Mouse (Mus musculus) layer of hippocampus, postnatal 25 days (tissue): ENCODE results near the gene Wnt4. TPM values are rescaled to one million over a fixed set of nuclear protein-coding genes. Genes with fewer than 3 reads are reported as not detected.

Experiments
- DNase-seq, 2 experiments: peaks; one replicate each; pipeline ENCODE4 v3.0.0; 2022; ENCODE audit warnings: mixed read lengths in 2 of 2, low spot score in 1 of 2; ENCODE audit errors: extremely low spot score in 1 of 2
- total RNA-seq, 2 experiments: library from RNA; stranded (reverse); gene quantifications; 2 replicates each; pipeline ENCODE4 v1.2.3; 2021

The Wnt4 gene
- total RNA-seq, result 1 to 10 TPM; 6.8 to 7.2 TPM

- no peak for DNase-seq
Measured at GRCm38 (mm10) chr4:137277166-137277513, at the start of gene Wnt4. TSS of gene Wnt4 (plus strand) at chr4:137277489.

- DNase-seq, result no peak
Measured at GRCm38 (mm10) chr4:137228566-137229115, 48.6 kb upstream of the Wnt4 start.

- DNase-seq, result peak in 1 of 2 experiments; percentile 19
Measured at GRCm38 (mm10) chr4:137231494-137232470, 45.5 kb upstream of the Wnt4 start.

GRCm38 (mm10) chr4:137233632-137234031, 43.7 kb upstream of the Wnt4 start:
- no peak for DNase-seq

GRCm38 (mm10) chr4:137234444-137234843, 42.8 kb upstream of the Wnt4 start:
- no peak for DNase-seq

- DNase-seq, result no peak
Measured at GRCm38 (mm10) chr4:137235368-137235767, 41.9 kb upstream of the Wnt4 start.

- no peak for DNase-seq
Measured at GRCm38 (mm10) chr4:137244883-137245282, 32.4 kb upstream of the Wnt4 start.

GRCm38 (mm10) chr4:137250333-137250732, 27.0 kb upstream of the Wnt4 start:
- no peak for DNase-seq

- no peak for DNase-seq
Measured at GRCm38 (mm10) chr4:137250849-137251248, 26.4 kb upstream of the Wnt4 start.

- no peak for DNase-seq
Measured at GRCm38 (mm10) chr4:137253601-137254000, 23.7 kb upstream of the Wnt4 start.

- DNase-seq, result no peak
Measured at GRCm38 (mm10) chr4:137254206-137254976, 22.9 kb upstream of the Wnt4 start.

- no peak for DNase-seq
Measured at GRCm38 (mm10) chr4:137255568-137255967, 21.7 kb upstream of the Wnt4 start.

- no peak for DNase-seq
Measured at GRCm38 (mm10) chr4:137261826-137262225, 15.5 kb upstream of the Wnt4 start.

GRCm38 (mm10) chr4:137264066-137264465, 13.2 kb upstream of the Wnt4 start:
- DNase-seq, result no peak

- no peak for DNase-seq
Measured at GRCm38 (mm10) chr4:137265116-137265515, 12.2 kb upstream of the Wnt4 start.

- DNase-seq, result no peak
Measured at GRCm38 (mm10) chr4:137268541-137268940, 8.7 kb upstream of the Wnt4 start.

- DNase-seq, result no peak
Measured at GRCm38 (mm10) chr4:137271856-137272255, 5.4 kb upstream of the Wnt4 start.

GRCm38 (mm10) chr4:137274304-137274703, 3.0 kb upstream of the Wnt4 start:
- no peak for DNase-seq

GRCm38 (mm10) chr4:137276443-137277165, 685 bp upstream of the Wnt4 start:
- DNase-seq, result no peak

GRCm38 (mm10) chr4:137277600-137278143, 383 bp downstream of the Wnt4 start:
- no peak for DNase-seq
